Mouse (Mus musculus): ENCODE measurements around the gene Fam110a. TPM values are rescaled to one million over a fixed set of nuclear protein-coding genes. Genes with fewer than 3 reads are reported as not detected.

Fam110a gene
- polyA plus RNA-seq, 1 experiment, result 29.5 TPM

GRCm38 (mm10) chr2:151967176-151967750, 12.8 kb downstream of the Fam110a start:
- H3K9me3 ChIP-seq, result no peaks in the 10 kb centered on the region
- no peak overlapping the region for H3K4me3 ChIP-seq (replicated peaks)
- peaks cover 45% of the 10 kb centered on the region for H3K36me3 ChIP-seq (replicated peaks; ENCODE audit: low read length)
- no peaks in the 10 kb centered on the region for H3K27me3 ChIP-seq (replicated peaks)
- H3K4me1 ChIP-seq, result peaks cover 55% of the 10 kb centered on the region
- TF ChIP-seq FLI1 (IDR thresholded peaks at IDR 0.05; ENCODE audit: low read length), result no peak
- TF ChIP-seq GATA1 (IDR thresholded peaks at IDR 0.05; ENCODE audit: borderline replicate concordance, low read length), result no peak

- Histone ChIP-seq H3K4me1 (peaks cover 23% of the 10 kb centered on the region), H3K9me3 (no peaks in the 10 kb centered on the region), H3K27me3 (replicated peaks) (no peaks in the 10 kb centered on the region), H3K36me3 (replicated peaks; ENCODE audit: low read length) (peaks cover 18% of the 10 kb centered on the region), H3K4me3 (replicated peaks) (no peak overlapping the region)
- TF ChIP-seq GATA1 (IDR thresholded peaks at IDR 0.05; ENCODE audit: borderline replicate concordance, low read length) (no peak), FLI1 (IDR thresholded peaks at IDR 0.05; ENCODE audit: low read length) (no peak)
These were observed 16.0 kb downstream of the Fam110a start for GRCm38 (mm10) chr2:151964052-151964451.

- H3K4me3 ChIP-seq (replicated peaks), result no peak overlapping the region
- H3K27me3 ChIP-seq (replicated peaks), result no peaks in the 10 kb centered on the region
- peaks cover 16% of the 10 kb centered on the region for H3K4me1 ChIP-seq
- peaks cover 10% of the 10 kb centered on the region for H3K36me3 ChIP-seq (replicated peaks; ENCODE audit: low read length)
- TF ChIP-seq GATA1 (IDR thresholded peaks at IDR 0.05; ENCODE audit: borderline replicate concordance, low read length) (no peak), FLI1 (IDR thresholded peaks at IDR 0.05; ENCODE audit: low read length) (no peak)
- H3K9me3 ChIP-seq, result no peaks in the 10 kb centered on the region
These were observed 16.7 kb downstream of the Fam110a start for GRCm38 (mm10) chr2:151963319-151963718.

- Histone ChIP-seq H3K27me3 (replicated peaks) (no peaks in the 10 kb centered on the region), H3K9me3 (no peaks in the 10 kb centered on the region), H3K4me1 (peaks cover 8% of the 10 kb centered on the region), H3K36me3 (replicated peaks; ENCODE audit: low read length) (peaks cover 2% of the 10 kb centered on the region), H3K4me3 (replicated peaks) (no peak overlapping the region)
- no peak for TF ChIP-seq GATA1 (IDR thresholded peaks at IDR 0.05; ENCODE audit: borderline replicate concordance, low read length)
- TF ChIP-seq FLI1 (IDR thresholded peaks at IDR 0.05; ENCODE audit: low read length), result no peak
These were observed 17.5 kb downstream of the Fam110a start for GRCm38 (mm10) chr2:151962474-151962873.

DNA sequence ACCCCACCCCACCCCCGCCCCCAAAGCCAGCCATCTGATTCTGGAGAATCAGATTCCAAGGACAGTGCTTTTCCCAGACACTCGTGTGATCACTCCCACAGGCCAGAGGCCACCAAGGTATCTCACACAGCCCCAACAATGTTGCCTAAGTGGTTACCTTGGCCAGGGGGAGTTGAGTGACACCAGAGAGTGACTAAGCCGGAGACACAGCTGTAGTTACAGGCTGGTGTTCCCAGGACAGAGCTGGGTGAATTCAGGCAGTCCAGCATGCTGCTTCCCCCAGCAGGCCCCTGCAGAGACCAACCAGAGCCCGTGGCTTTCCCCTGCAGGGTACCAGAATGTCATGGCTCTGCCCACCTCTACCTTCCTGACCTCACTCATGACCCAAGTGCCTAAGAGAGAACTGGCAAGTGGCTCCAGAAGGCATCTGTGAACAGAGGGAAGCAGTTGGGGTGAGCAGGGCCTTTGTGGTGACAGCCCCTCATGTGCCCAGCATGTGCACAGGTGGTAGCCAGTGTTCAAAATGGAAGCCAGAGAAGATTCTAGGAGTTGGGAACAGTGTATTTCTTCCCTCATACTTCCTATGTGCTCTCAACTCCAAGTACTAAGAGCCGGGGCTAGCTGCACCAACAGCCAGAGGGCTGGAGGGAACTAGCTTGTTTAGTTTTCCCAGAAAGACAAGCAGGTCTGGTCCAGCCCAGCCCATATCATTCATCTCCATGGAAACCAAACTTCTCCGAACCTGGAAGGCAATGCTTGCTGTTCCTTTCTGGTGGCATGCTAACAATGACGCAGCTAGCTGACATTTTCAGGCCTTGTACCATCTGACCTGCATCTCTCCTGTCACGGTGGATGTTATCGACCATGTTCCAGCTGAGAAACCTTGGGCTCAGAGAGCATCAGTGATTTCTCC, 18.5 kb downstream of the Fam110a start:
- peaks cover 2% of the 10 kb centered on the region for H3K36me3 ChIP-seq (replicated peaks; ENCODE audit: low read length)
- H3K9me3 ChIP-seq, result no peaks in the 10 kb centered on the region
- no peak overlapping the region for H3K4me3 ChIP-seq (replicated peaks)
- H3K4me1 ChIP-seq, result peaks cover 8% of the 10 kb centered on the region
- H3K27me3 ChIP-seq (replicated peaks), result peaks cover 2% of the 10 kb centered on the region
- TF ChIP-seq FLI1 (IDR thresholded peaks at IDR 0.05; ENCODE audit: low read length) (no peak), GATA1 (IDR thresholded peaks at IDR 0.05; ENCODE audit: borderline replicate concordance, low read length) (no peak)

GRCm38 (mm10) chr2:151959274-151959673, 20.7 kb downstream of the Fam110a start:
- no peak for TF ChIP-seq FLI1 (IDR thresholded peaks at IDR 0.05; ENCODE audit: low read length)
- TF ChIP-seq GATA1 (IDR thresholded peaks at IDR 0.05; ENCODE audit: borderline replicate concordance, low read length), result no peak
- Histone ChIP-seq H3K27me3 (replicated peaks) (peaks cover 5% of the 10 kb centered on the region), H3K36me3 (replicated peaks; ENCODE audit: low read length) (no peaks in the 10 kb centered on the region), H3K9me3 (no peaks in the 10 kb centered on the region), H3K4me3 (replicated peaks) (no peak overlapping the region), H3K4me1 (peaks cover 8% of the 10 kb centered on the region)

DNA sequence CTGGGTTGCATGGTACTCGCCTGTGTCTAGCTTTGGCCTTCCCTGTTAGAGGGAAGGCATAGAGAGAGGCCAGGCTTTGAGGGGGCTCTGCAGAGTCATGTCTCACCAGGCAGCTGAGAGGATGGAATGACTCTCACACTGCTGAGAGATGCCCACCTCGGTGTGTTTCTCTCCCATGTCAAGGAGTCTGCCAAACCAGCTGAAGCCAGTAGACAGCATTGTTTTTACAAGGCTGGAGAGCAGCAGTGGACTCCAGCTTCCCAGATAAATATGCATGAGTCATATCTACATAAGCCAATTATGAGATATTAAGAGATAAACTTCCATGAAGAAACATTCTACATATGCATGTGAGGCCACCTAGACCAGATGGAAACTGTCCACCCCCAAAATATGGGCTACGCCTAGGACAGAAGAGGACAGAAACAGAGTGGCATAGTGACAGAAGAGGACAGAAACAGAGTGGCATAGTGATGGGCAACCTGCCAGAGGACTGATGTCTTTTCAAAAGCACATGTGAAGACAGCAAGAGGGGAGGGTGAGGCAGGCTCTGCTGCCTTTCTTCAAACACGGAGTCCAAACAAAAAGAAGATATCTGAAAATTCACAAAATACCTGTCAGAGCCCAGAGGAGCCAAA, 23.4 kb downstream of the Fam110a start:
- H3K36me3 ChIP-seq (replicated peaks; ENCODE audit: low read length), result peaks cover 4% of the 10 kb centered on the region
- no peaks in the 10 kb centered on the region for H3K4me1 ChIP-seq
- no peaks in the 10 kb centered on the region for H3K9me3 ChIP-seq
- H3K27me3 ChIP-seq (replicated peaks), result peaks cover 7% of the 10 kb centered on the region
- no peak overlapping the region for H3K4me3 ChIP-seq (replicated peaks)
- TF ChIP-seq FLI1 (IDR thresholded peaks at IDR 0.05; ENCODE audit: low read length), result no peak
- TF ChIP-seq GATA1 (IDR thresholded peaks at IDR 0.05; ENCODE audit: borderline replicate concordance, low read length), result no peak

GRCm38 (mm10) chr2:151953665-151954064, 26.4 kb downstream of the Fam110a start:
- Histone ChIP-seq H3K4me1 (no peaks in the 10 kb centered on the region), H3K36me3 (replicated peaks; ENCODE audit: low read length) (peaks cover 4% of the 10 kb centered on the region), H3K9me3 (no peaks in the 10 kb centered on the region), H3K4me3 (replicated peaks) (peak overlapping the region; percentile 40), H3K27me3 (replicated peaks) (peaks cover 10% of the 10 kb centered on the region)
- TF ChIP-seq GATA1 (IDR thresholded peaks at IDR 0.05; ENCODE audit: borderline replicate concordance, low read length) (no peak), FLI1 (IDR thresholded peaks at IDR 0.05; ENCODE audit: low read length) (no peak)

DNA sequence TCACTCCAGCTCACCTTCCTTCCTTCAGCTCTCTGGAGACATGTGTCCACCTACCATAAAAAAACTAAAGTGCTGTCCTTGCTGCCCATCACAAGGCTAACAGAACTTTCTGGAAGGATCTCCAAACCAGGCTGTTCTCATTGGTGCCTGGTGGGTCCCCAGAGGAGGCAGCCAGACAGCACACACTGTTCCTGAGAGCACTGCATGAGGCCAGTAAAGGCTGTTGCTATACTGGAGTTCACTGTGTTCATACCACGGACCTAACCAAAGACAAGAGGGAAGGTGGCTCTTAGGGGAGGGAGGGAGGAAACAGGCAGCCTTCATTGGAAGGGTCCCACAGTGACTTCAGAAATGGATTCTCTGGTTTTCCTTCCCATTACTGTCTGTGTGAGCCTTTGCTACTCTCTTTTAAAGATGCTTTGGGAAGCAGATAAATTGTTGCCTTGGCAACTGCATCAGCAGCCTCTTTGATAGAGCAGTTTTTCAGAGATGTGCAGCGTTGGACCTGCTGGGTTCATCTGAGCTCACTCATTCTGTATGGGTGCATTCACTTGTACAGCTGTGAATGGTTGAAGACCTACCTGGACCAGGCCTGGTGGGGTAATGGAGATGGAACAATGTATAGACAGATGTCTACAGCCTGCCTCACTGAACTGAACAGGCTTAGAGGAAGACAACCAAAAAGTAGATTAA, 30.8 kb downstream of the Fam110a start:
- TF ChIP-seq FLI1 (IDR thresholded peaks at IDR 0.05; ENCODE audit: low read length) (no peak), GATA1 (IDR thresholded peaks at IDR 0.05; ENCODE audit: borderline replicate concordance, low read length) (no peak)
- peaks cover 3% of the 10 kb centered on the region for H3K4me1 ChIP-seq
- H3K4me3 ChIP-seq (replicated peaks), result no peak overlapping the region

More for the DNA sequence above, 30.8 kb downstream of the Fam110a start:
- Histone ChIP-seq H3K9me3 (no peaks in the 10 kb centered on the region), H3K36me3 (replicated peaks; ENCODE audit: low read length) (peaks cover 4% of the 10 kb centered on the region), H3K27me3 (replicated peaks) (peaks cover 18% of the 10 kb centered on the region)

All from megakaryocyte, embryonic 14.5 days (primary cell).